Mouse (Mus musculus) embryonic facial prominence, embryonic 10.5 days (tissue): ENCODE measurements around the gene Kdr. TPM values are rescaled to one million over a fixed set of nuclear protein-coding genes. Genes with fewer than 3 reads are reported as not detected.
A peak's percentile ranks its signal among the peaks of the same experiment; 100 is the strongest.

Source experiments
- DNase-seq: peaks from one replicate; pipeline ENCODE4 v3.0.0-alpha.2; 2017; ENCODE audit warnings: low spot score
- H3K27ac ChIP-seq: fragments of 300-500 bp; sonication (generic); replicated peaks from 2 replicates; pipeline ENCODE4 v1.5.1; 2016; ENCODE audit warnings: mild to moderate bottlenecking
- H3K27me3 ChIP-seq: fragments of 300-500 bp; sonication (generic); replicated peaks from 2 replicates; pipeline ENCODE4 v1.6.1; 2016; ENCODE audit warnings: low read depth, mild to moderate bottlenecking; ENCODE audit not compliant: poor library complexity, severe bottlenecking
- H3K36me3 ChIP-seq: fragments of 300-500 bp; sonication (generic); replicated peaks from 2 replicates; pipeline ENCODE4 v1.6.1; 2016; ENCODE audit warnings: mild to moderate bottlenecking, moderate library complexity
- H3K4me1 ChIP-seq: fragments of 300-500 bp; sonication (generic); 2 replicates; pipeline ENCODE4 v1.6.1; 2016
- H3K4me3 ChIP-seq: fragments of 300-500 bp; sonication (generic); 2 replicates; pipeline ENCODE4 v1.5.1; 2016; ENCODE audit warnings: mild to moderate bottlenecking, moderate library complexity
- H3K9me3 ChIP-seq: fragments of 300-500 bp; sonication (generic); 2 replicates; pipeline ENCODE4 v1.6.1; 2016; ENCODE audit warnings: mild to moderate bottlenecking
- WGBS: fragments of 180-500 bp; shearing (Covaris S2); methylation state at CpG from one replicate; pipeline ENCODE4 v1.1.7; 2016; 5-methylcytosine and 5-hydroxymethylcytosine counted together
- polyA plus RNA-seq: library from polyadenylated mRNA; unstranded; fragments of >200 nt; fragmentation: Nextera tagmentation; extraction: Ambion mirVana; gene quantifications from 2 replicates; pipeline ENCODE4 v1.2.1, GENCODE M21; 2016

Kdr gene
- 25.5 and 26.0 TPM in 2 replicates for polyA plus RNA-seq

GRCm38 (mm10) chr5:75978374-75979100, at the start of gene Kdr:
Gene Kdr, minus strand, starts transcription at chr5:75978458.
- WGBS = under 1% methylated on average over 37 of the region's 37 CpGs

GRCm38 (mm10) chr5:76026805-76027204, 48.5 kb upstream of the Kdr start:
- Histone ChIP-seq H3K27me3 (no peaks in the 10 kb centered on the region), H3K36me3 (no peaks in the 10 kb centered on the region), H3K4me1 (peaks cover 31% of the 10 kb centered on the region), H3K9me3 (no peaks in the 10 kb centered on the region), H3K4me3 (no peak overlapping the region), H3K27ac (no peak overlapping the region)
- DNase-seq = no peak
- WGBS = 74% methylated on average over 6 of the region's 6 CpGs

More at GRCm38 (mm10) chr5:75978374-75979100, at the start of gene Kdr:
- H3K36me3 ChIP-seq = no peaks in the 10 kb centered on the region
- no peaks in the 10 kb centered on the region for H3K9me3 ChIP-seq
- peak; percentile 90 for DNase-seq
- H3K4me3 ChIP-seq = peak within 1 kb of the TSS; percentile 72
- peaks cover 24% of the 10 kb centered on the region for H3K4me1 ChIP-seq
- H3K27ac ChIP-seq = peak within 1 kb of the TSS; percentile 48; the same call in 1 of the 2 replicates
- H3K27me3 ChIP-seq = peaks cover 89% of the 10 kb centered on the region

- no peaks in the 10 kb centered on the region for H3K27me3 ChIP-seq
- H3K4me1 ChIP-seq = peaks cover 31% of the 10 kb centered on the region
- H3K36me3 ChIP-seq = no peaks in the 10 kb centered on the region
- no peak for DNase-seq
- WGBS = 59% methylated on average over 4 of the region's 4 CpGs
- no peaks in the 10 kb centered on the region for H3K9me3 ChIP-seq
- H3K27ac ChIP-seq = no peak overlapping the region
- H3K4me3 ChIP-seq = no peak overlapping the region
Measured at GRCm38 (mm10) chr5:76025996-76026665, 47.9 kb upstream of the Kdr start.

GRCm38 (mm10) chr5:76023011-76023773, 44.9 kb upstream of the Kdr start:
- H3K4me1 ChIP-seq = peaks cover 13% of the 10 kb centered on the region
- no peaks in the 10 kb centered on the region for H3K36me3 ChIP-seq
- H3K9me3 ChIP-seq = no peaks in the 10 kb centered on the region
- no peak for DNase-seq
- no peaks in the 10 kb centered on the region for H3K27me3 ChIP-seq
- no peak overlapping the region for H3K4me3 ChIP-seq
- WGBS = 62% methylated on average over 14 of the region's 14 CpGs
- no peak overlapping the region; the same call in 1 of the 2 replicates for H3K27ac ChIP-seq

- H3K4me1 ChIP-seq = peaks cover 12% of the 10 kb centered on the region
- 73% methylated on average over 6 of the region's 6 CpGs for WGBS
- H3K4me3 ChIP-seq = no peak overlapping the region
- no peaks in the 10 kb centered on the region for H3K9me3 ChIP-seq
- no peaks in the 10 kb centered on the region for H3K36me3 ChIP-seq
- H3K27ac ChIP-seq = no peak overlapping the region; the same call in 1 of the 2 replicates
- no peaks in the 10 kb centered on the region for H3K27me3 ChIP-seq
- DNase-seq = no peak
Measured at GRCm38 (mm10) chr5:76022436-76022835, 44.2 kb upstream of the Kdr start.

GRCm38 (mm10) chr5:76018321-76018720, 40.1 kb upstream of the Kdr start:
- Histone ChIP-seq H3K27me3 (no peaks in the 10 kb centered on the region), H3K4me3 (no peak overlapping the region), H3K9me3 (no peaks in the 10 kb centered on the region), H3K27ac (no peak overlapping the region), H3K36me3 (no peaks in the 10 kb centered on the region), H3K4me1 (peaks cover 17% of the 10 kb centered on the region)
- no peak for DNase-seq
- WGBS = 78% methylated on average over 5 of the region's 5 CpGs

- DNase-seq = no peak
- Histone ChIP-seq H3K9me3 (no peaks in the 10 kb centered on the region), H3K27ac (no peak overlapping the region; the same call in 1 of the 2 replicates), H3K4me1 (peaks cover 6% of the 10 kb centered on the region), H3K36me3 (no peaks in the 10 kb centered on the region), H3K27me3 (no peaks in the 10 kb centered on the region), H3K4me3 (no peak overlapping the region)
- 66% methylated on average over 8 of the region's 8 CpGs for WGBS
Measured at GRCm38 (mm10) chr5:76016086-76016485, 37.8 kb upstream of the Kdr start.

- no peak for DNase-seq
- Histone ChIP-seq H3K4me1 (peaks cover 6% of the 10 kb centered on the region), H3K27ac (no peak overlapping the region; the same call in 1 of the 2 replicates), H3K4me3 (no peak overlapping the region), H3K9me3 (no peaks in the 10 kb centered on the region), H3K27me3 (no peaks in the 10 kb centered on the region), H3K36me3 (no peaks in the 10 kb centered on the region)
- WGBS = 73% methylated on average over 7 of the region's 7 CpGs
Measured at GRCm38 (mm10) chr5:76013881-76014431, 35.7 kb upstream of the Kdr start.

- WGBS = 87% methylated on average over 7 of the region's 7 CpGs
- Histone ChIP-seq H3K27ac (no peak overlapping the region), H3K4me3 (no peak overlapping the region), H3K4me1 (no peaks in the 10 kb centered on the region), H3K36me3 (no peaks in the 10 kb centered on the region), H3K9me3 (no peaks in the 10 kb centered on the region), H3K27me3 (no peaks in the 10 kb centered on the region)
- no peak for DNase-seq
Measured at GRCm38 (mm10) chr5:76006403-76006802, 28.1 kb upstream of the Kdr start.

GRCm38 (mm10) chr5:75990212-75990611, 12.0 kb upstream of the Kdr start:
- H3K4me3 ChIP-seq = no peak overlapping the region
- H3K4me1 ChIP-seq = no peaks in the 10 kb centered on the region
- H3K27me3 ChIP-seq = no peaks in the 10 kb centered on the region
- no peak overlapping the region for H3K27ac ChIP-seq
- H3K36me3 ChIP-seq = no peaks in the 10 kb centered on the region
- WGBS = 89% methylated on average over 8 of the region's 8 CpGs
- no peaks in the 10 kb centered on the region for H3K9me3 ChIP-seq
- DNase-seq = no peak

- Histone ChIP-seq H3K36me3 (no peaks in the 10 kb centered on the region), H3K4me3 (no peak overlapping the region), H3K27me3 (peaks cover 4% of the 10 kb centered on the region; the same call in 1 of the 2 replicates), H3K27ac (no peak overlapping the region), H3K9me3 (no peaks in the 10 kb centered on the region), H3K4me1 (no peaks in the 10 kb centered on the region)
- 91% methylated on average over 8 of the region's 8 CpGs for WGBS
- DNase-seq = no peak
Measured at GRCm38 (mm10) chr5:75987530-75987929, 9.3 kb upstream of the Kdr start.
